Mouse (Mus musculus): ENCODE data around the gene Zdhhc12. TPM values are rescaled to one million over a fixed set of nuclear protein-coding genes. Genes with fewer than 3 reads are reported as not detected.

Zdhhc12 gene
- polyA plus RNA-seq (2012; fragmentation: generic; extraction: Trizol) = 10 to 100 TPM; 14.7 to 19.7 TPM

GRCm38 (mm10) chr2:30093471-30094207, at the start of gene Zdhhc12:
TSS of gene Zdhhc12 (minus strand) at chr2:30093648.

GRCm38 (mm10) chr2:30133613-30134377, 40.3 kb upstream of the Zdhhc12 start, which contains the start of gene Tbc1d13:
TSS of gene Tbc1d13 (plus strand) at chr2:30133746.

GRCm38 (mm10) chr2:30124472-30125274, 31.2 kb upstream of the Zdhhc12 start, which contains the start of gene Zer1:
TSS of gene Zer1 (minus strand) at chr2:30124585.

GRCm38 (mm10) chr2:30077502-30078348, 15.7 kb downstream of the Zdhhc12 start, which contains the start of gene Pkn3:
TSS of gene Pkn3 (plus strand) at chr2:30077684.

GRCm38 (mm10) chr2:30057223-30057904, 36.1 kb downstream of the Zdhhc12 start, which contains the start of gene Set:
TSS of gene Set (plus strand) at chr2:30057378.

GRCm38 (mm10) chr2:30048699-30049388, 44.6 kb downstream of the Zdhhc12 start, which contains the start of gene Wdr34:
TSS of gene Wdr34 (minus strand) at chr2:30048881.

Other genes with a start within 250 kb of the Zdhhc12 start
- gene Cercam, start 224.5 kb downstream of the Zdhhc12 start, polyA plus RNA-seq (2012; fragmentation: generic; extraction: Trizol) = 1 to 10 TPM in 1 of 2 experiments, under 1 TPM in 1; 0.12 to 2.1 TPM
- gene Odf2, start 204.4 kb downstream of the Zdhhc12 start, polyA plus RNA-seq (2012; fragmentation: generic; extraction: Trizol) = 10 to 100 TPM in 1 of 2 experiments, 1 to 10 TPM in 1; 8.9 to 31.3 TPM
- gene Gle1, start 158.2 kb downstream of the Zdhhc12 start, polyA plus RNA-seq (2012; fragmentation: generic; extraction: Trizol) = 10 to 100 TPM; 14.2 to 23.3 TPM
- gene Sptan1, start 128.1 kb downstream of the Zdhhc12 start, polyA plus RNA-seq (2012; fragmentation: generic; extraction: Trizol) = 100 to 1,000 TPM in 1 of 2 experiments, 10 to 100 TPM in 1; 22.2 to 162 TPM
- 10 to 100 TPM; 24.5 to 44.4 TPM for gene Wdr34, start 44.8 kb downstream of the Zdhhc12 start, polyA plus RNA-seq (2012; fragmentation: generic; extraction: Trizol)
- 10 to 100 TPM; 40.5 to 75.5 TPM for gene Set, start 36.3 kb downstream of the Zdhhc12 start, polyA plus RNA-seq (2012; fragmentation: generic; extraction: Trizol)
- gene Pkn3, start 16.0 kb downstream of the Zdhhc12 start, polyA plus RNA-seq (2012; fragmentation: generic; extraction: Trizol) = 10 to 100 TPM in 1 of 2 experiments, 1 to 10 TPM in 1; 4.4 to 10.5 TPM
- 10 to 100 TPM in 1 of 2 experiments, 1 to 10 TPM in 1; 4.4 to 21.5 TPM for gene Zer1, start 30.9 kb upstream of the Zdhhc12 start, polyA plus RNA-seq (2012; fragmentation: generic; extraction: Trizol)
- gene Tbc1d13, start 40.1 kb upstream of the Zdhhc12 start, polyA plus RNA-seq (2012; fragmentation: generic; extraction: Trizol) = 10 to 100 TPM; 13.9 to 25.8 TPM
- gene Endog, start 77.8 kb upstream of the Zdhhc12 start, polyA plus RNA-seq (2012; fragmentation: generic; extraction: Trizol) = 10 to 100 TPM; 10.4 to 13.7 TPM
- 10 to 100 TPM; 26.1 to 26.9 TPM for gene Spout1, start 84.8 kb upstream of the Zdhhc12 start, polyA plus RNA-seq (2012; fragmentation: generic; extraction: Trizol)
- gene Kyat1, start 112.2 kb upstream of the Zdhhc12 start, polyA plus RNA-seq (2012; fragmentation: generic; extraction: Trizol) = 1 to 10 TPM; 1.1 to 5.2 TPM
- gene Lrrc8a, start 144.1 kb upstream of the Zdhhc12 start, polyA plus RNA-seq (2012; fragmentation: generic; extraction: Trizol) = 10 to 100 TPM in 1 of 2 experiments, 1 to 10 TPM in 1; 3.1 to 16.0 TPM
- under 1 TPM in 1 of 2 experiments, not detected in 1; 0.93 TPM for gene Gm28035, start 146.9 kb upstream of the Zdhhc12 start, polyA plus RNA-seq (2012; fragmentation: generic; extraction: Trizol)
- gene Phyhd1, start 172.6 kb upstream of the Zdhhc12 start, polyA plus RNA-seq (2012; fragmentation: generic; extraction: Trizol) = 10 to 100 TPM in 1 of 2 experiments, 1 to 10 TPM in 1; 1.5 to 68.0 TPM
- under 1 TPM in 1 of 2 experiments, not detected in 1; 0.13 TPM for gene Gm28038, start 187.4 kb upstream of the Zdhhc12 start, polyA plus RNA-seq (2012; fragmentation: generic; extraction: Trizol)
- gene Dolk, start 192.7 kb upstream of the Zdhhc12 start, polyA plus RNA-seq (2012; fragmentation: generic; extraction: Trizol) = 10 to 100 TPM; 17.9 to 22.9 TPM
- 10 to 100 TPM; 20.9 to 25.4 TPM for gene Nup188, start 192.7 kb upstream of the Zdhhc12 start, polyA plus RNA-seq (2012; fragmentation: generic; extraction: Trizol)

All from C3H10T1/2 (cell line).